Mouse (Mus musculus): ENCODE data around the gene Enox1.

GRCm38 (mm10) chr14:77196246-77196645 is 39.7 kb downstream of the Enox1 start:
- TF ChIP-seq GATA1 (IDR thresholded peaks at IDR 0.05; ENCODE audit: low read length) = no peak
- no peak for TF ChIP-seq TAL1 (IDR thresholded peaks at IDR 0.05; ENCODE audit: low read length)
